Mouse (Mus musculus): ENCODE measurements around the gene Gpr156. TPM values are rescaled to one million over a fixed set of nuclear protein-coding genes. Genes with fewer than 3 reads are reported as not detected.

Gpr156 gene
- polyA plus RNA-seq, 1 experiment from 2014 or later, result 0.26 TPM

- Histone ChIP-seq H3K9me3 (ENCODE audit: low read length) (no peaks in the 10 kb centered on the region), H3K4me1 (ENCODE audit: insufficient read depth, low read depth, low read length) (no peaks in the 10 kb centered on the region), H3K27me3 (replicated peaks; ENCODE audit: insufficient read depth, low read length) (no peaks in the 10 kb centered on the region), H3K9ac (replicated peaks; ENCODE audit: low read depth) (no peak overlapping the region), H3K27ac (ENCODE audit: low read length) (no peak overlapping the region), H3K4me2 (replicated peaks; ENCODE audit: low read depth, low read length) (no peak overlapping the region), H3K36me3 (ENCODE audit: insufficient read depth, low read length) (no peaks in the 10 kb centered on the region), H3K4me3 (ENCODE audit: low read depth, low read length) (no peak overlapping the region)
- DNase-seq (ENCODE audit: low spot score) (no peak), ATAC-seq (no peak)
- TF ChIP-seq EP300 (IDR thresholded peaks at IDR 0.05), result no peak
- TF ChIP-seq CTCF (IDR thresholded peaks at IDR 0.05), result no peak
- WGBS, result 34% methylated on average over 2 of the region's 2 CpGs
Measured at GRCm38 (mm10) chr16:38001766-38002165, 85.5 kb downstream of the Gpr156 start.

DNA sequence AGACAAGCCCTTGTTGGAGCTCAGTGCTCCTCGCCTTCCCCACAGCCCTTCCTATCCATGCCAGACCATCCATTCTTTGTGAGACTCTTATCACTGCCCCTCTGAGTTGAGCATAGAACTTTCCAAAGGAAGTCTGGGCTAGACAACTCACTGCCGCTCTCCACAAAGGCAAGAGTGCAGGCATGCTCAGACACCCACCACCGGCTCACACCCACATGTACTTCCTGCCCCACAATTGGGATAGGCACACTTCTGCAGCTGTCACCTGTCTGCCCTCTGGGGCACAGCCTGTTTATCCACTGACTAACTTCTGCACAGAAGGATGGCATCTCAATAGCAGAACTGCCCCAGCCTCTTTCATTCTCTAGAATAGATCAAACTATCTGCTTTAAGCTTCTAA is 86.2 kb downstream of the Gpr156 start:
- no peak overlapping the region for H3K9ac ChIP-seq (replicated peaks; ENCODE audit: low read depth)
- ATAC-seq (no peak), DNase-seq (ENCODE audit: low spot score) (no peak)
- no peak overlapping the region for H3K4me2 ChIP-seq (replicated peaks; ENCODE audit: low read depth, low read length)
- WGBS, result 77% methylated on average over 3 of the region's 3 CpGs
- H3K4me1 ChIP-seq (ENCODE audit: insufficient read depth, low read depth, low read length), result no peaks in the 10 kb centered on the region
- no peaks in the 10 kb centered on the region for H3K27me3 ChIP-seq (replicated peaks; ENCODE audit: insufficient read depth, low read length)
- no peak overlapping the region for H3K4me3 ChIP-seq (ENCODE audit: low read depth, low read length)
- H3K36me3 ChIP-seq (ENCODE audit: insufficient read depth, low read length), result no peaks in the 10 kb centered on the region
- TF ChIP-seq CTCF (IDR thresholded peaks at IDR 0.05), result no peak
- TF ChIP-seq EP300 (IDR thresholded peaks at IDR 0.05), result no peak
- H3K9me3 ChIP-seq (ENCODE audit: low read length), result no peaks in the 10 kb centered on the region
- H3K27ac ChIP-seq (ENCODE audit: low read length), result no peak overlapping the region

DNA sequence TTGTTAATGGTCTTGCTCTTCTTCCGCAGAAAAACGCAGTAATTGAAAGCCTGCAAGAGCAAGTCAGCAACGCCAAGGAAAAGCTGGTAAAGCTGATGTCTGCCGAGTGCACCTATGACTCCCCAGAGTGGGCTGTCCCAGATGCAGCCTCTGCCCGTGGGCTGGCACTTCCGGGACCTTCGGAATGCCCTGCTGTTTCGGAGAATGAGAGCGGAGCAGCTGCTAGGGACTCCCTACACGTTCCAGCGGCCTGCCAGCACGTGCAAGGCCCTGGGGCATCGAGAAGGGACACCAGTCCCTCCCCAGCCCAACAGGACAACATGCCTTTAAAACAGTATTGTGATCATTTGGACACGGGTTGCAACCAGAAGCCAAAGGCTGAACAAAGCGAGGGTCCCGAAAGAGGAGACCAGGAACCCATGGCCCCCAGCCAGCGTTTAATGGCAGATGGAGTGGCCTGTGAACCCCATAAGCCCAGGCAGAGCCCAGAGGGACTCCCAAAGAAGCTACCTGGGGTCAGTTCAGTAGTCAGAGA is 88.3 kb downstream of the Gpr156 start:
- ATAC-seq, result no peak
- Histone ChIP-seq H3K27me3 (replicated peaks; ENCODE audit: insufficient read depth, low read length) (no peaks in the 10 kb centered on the region), H3K36me3 (ENCODE audit: insufficient read depth, low read length) (no peaks in the 10 kb centered on the region), H3K4me2 (replicated peaks; ENCODE audit: low read depth, low read length) (no peak overlapping the region), H3K9ac (replicated peaks; ENCODE audit: low read depth) (no peak overlapping the region), H3K27ac (ENCODE audit: low read length) (no peak overlapping the region), H3K4me1 (ENCODE audit: insufficient read depth, low read depth, low read length) (no peaks in the 10 kb centered on the region), H3K4me3 (ENCODE audit: low read depth, low read length) (no peak overlapping the region), H3K9me3 (ENCODE audit: low read length) (no peaks in the 10 kb centered on the region)
- DNase-seq (ENCODE audit: low spot score), result no peak
- 86% methylated on average over 17 of the region's 17 CpGs for WGBS
- no peak for TF ChIP-seq CTCF (IDR thresholded peaks at IDR 0.05)
- TF ChIP-seq EP300 (IDR thresholded peaks at IDR 0.05), result no peak

DNA sequence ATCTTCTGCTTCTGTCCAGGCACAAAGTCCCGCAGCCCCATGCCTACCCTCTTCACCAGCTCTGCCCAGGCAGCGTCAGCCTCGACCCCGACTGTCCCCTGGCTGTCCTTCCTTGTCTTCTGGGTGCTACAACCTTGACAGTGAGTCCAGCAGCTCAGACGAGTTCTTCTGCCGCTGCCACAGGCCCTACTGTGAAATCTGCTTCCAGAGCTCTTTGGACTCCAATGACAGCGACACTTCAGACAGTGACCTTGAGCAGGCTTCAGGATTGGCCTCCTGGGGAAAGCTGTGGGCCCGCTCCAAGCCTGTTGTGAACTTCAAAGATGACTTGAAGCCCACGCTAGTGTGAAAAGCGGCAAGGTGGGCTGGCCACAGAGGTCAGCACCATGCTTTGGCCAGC is 89.2 kb downstream of the Gpr156 start:
- Histone ChIP-seq H3K27ac (ENCODE audit: low read length) (no peak overlapping the region), H3K9ac (replicated peaks; ENCODE audit: low read depth) (no peak overlapping the region), H3K27me3 (replicated peaks; ENCODE audit: insufficient read depth, low read length) (no peaks in the 10 kb centered on the region), H3K36me3 (ENCODE audit: insufficient read depth, low read length) (no peaks in the 10 kb centered on the region), H3K4me3 (ENCODE audit: low read depth, low read length) (no peak overlapping the region), H3K9me3 (ENCODE audit: low read length) (no peaks in the 10 kb centered on the region), H3K4me1 (ENCODE audit: insufficient read depth, low read depth, low read length) (no peaks in the 10 kb centered on the region), H3K4me2 (replicated peaks; ENCODE audit: low read depth, low read length) (no peak overlapping the region)
- ATAC-seq, result no peak
- 83% methylated on average over 10 of the region's 10 CpGs for WGBS
- TF ChIP-seq CTCF (IDR thresholded peaks at IDR 0.05) (no peak), EP300 (IDR thresholded peaks at IDR 0.05) (no peak)
- DNase-seq (ENCODE audit: low spot score), result no peak

DNA sequence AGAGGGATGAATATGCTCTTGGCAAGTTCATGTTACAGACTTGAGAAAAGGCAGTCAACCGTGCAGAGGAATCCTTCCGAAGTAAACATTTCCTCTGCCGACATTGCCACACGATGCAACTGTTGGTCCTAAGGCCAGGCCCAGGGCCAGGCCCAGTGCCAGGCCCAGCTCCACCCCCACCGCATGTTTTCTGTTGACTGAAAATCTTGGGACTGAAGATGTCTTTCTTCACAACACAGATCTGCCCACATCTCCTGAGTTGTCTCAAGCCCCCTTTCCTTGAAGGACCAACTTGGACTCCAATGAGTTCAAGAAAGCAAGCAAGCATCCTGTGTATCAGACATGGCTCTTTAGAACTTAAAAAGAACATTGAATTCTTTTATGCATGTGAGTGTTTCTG is 92.1 kb downstream of the Gpr156 start:
- Histone ChIP-seq H3K4me1 (ENCODE audit: insufficient read depth, low read depth, low read length) (no peaks in the 10 kb centered on the region), H3K4me3 (ENCODE audit: low read depth, low read length) (no peak overlapping the region), H3K27me3 (replicated peaks; ENCODE audit: insufficient read depth, low read length) (no peaks in the 10 kb centered on the region), H3K27ac (ENCODE audit: low read length) (no peak overlapping the region), H3K4me2 (replicated peaks; ENCODE audit: low read depth, low read length) (no peak overlapping the region), H3K9me3 (ENCODE audit: low read length) (no peaks in the 10 kb centered on the region), H3K36me3 (ENCODE audit: insufficient read depth, low read length) (no peaks in the 10 kb centered on the region), H3K9ac (replicated peaks; ENCODE audit: low read depth) (no peak overlapping the region)
- DNase-seq (ENCODE audit: low spot score) (no peak), ATAC-seq (no peak)
- WGBS, result 69% methylated on average over 5 of the region's 5 CpGs
- TF ChIP-seq EP300 (IDR thresholded peaks at IDR 0.05) (no peak), CTCF (IDR thresholded peaks at IDR 0.05) (no peak)

DNA sequence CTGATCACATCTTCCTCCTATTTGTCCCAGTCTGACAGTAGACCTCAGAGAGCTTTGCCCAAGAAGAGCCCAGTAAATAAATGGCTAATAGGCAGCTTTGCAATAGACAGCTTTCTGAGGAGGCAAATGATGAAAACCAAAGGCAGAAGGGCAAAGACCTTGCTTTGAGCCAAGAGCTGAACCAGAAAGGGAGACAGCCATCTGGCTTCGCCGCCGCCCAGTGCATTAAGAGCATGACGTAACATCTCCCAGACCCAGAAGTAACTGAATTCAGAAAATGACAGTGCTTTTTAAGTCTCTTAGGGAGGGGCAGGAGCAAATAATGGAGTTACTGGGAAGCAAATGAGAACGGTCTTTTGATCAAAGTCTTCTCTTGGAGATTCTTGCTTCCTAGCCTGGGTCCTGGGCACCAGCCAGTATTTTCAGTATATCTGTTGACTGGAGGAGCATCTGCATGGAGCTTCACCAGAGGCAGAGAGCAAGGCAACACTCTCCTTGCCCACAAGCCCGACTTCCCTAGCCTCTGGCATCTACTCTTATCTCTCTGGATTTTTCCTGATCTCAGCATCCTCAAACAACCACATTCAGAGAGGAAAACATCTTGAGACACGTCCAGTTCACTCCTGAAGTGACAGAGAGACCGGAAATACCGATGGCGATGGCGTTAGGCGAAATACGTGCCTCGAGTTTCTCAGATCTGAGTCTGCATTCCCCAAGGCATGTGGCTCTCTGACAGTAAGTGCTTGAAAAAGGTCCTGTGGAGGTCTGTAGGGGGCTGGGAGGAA is 92.9 kb downstream of the Gpr156 start:
- Histone ChIP-seq H3K4me1 (ENCODE audit: insufficient read depth, low read depth, low read length) (no peaks in the 10 kb centered on the region), H3K27ac (ENCODE audit: low read length) (no peak overlapping the region), H3K36me3 (ENCODE audit: insufficient read depth, low read length) (no peaks in the 10 kb centered on the region), H3K9me3 (ENCODE audit: low read length) (no peaks in the 10 kb centered on the region), H3K4me2 (replicated peaks; ENCODE audit: low read depth, low read length) (no peak overlapping the region), H3K4me3 (ENCODE audit: low read depth, low read length) (no peak overlapping the region), H3K9ac (replicated peaks; ENCODE audit: low read depth) (no peak overlapping the region), H3K27me3 (replicated peaks; ENCODE audit: insufficient read depth, low read length) (no peaks in the 10 kb centered on the region)
- DNase-seq (ENCODE audit: low spot score) (no peak), ATAC-seq (no peak)
- WGBS, result 65% methylated on average over 14 of the region's 14 CpGs
- TF ChIP-seq CTCF (IDR thresholded peaks at IDR 0.05) (no peak), EP300 (IDR thresholded peaks at IDR 0.05) (no peak)

All from lung, postnatal 0 days (tissue).